Mouse (Mus musculus) E14TG2a.4 (cell line): ENCODE data around the gene Trmt11.

Source experiments
- CTCF ChIP-seq: conservative IDR thresholded peaks from 2 replicates; pipeline ENCODE4 v1.5.1; 2014; ENCODE audit warnings: low read length
- NANOG ChIP-seq: IDR thresholded peaks from 2 replicates; pipeline ENCODE4 v1.6.1; 2014; ENCODE audit warnings: borderline replicate concordance, low read length, mixed read lengths
- POU5F1 ChIP-seq: IDR thresholded peaks from 2 replicates; pipeline ENCODE4 v1.6.1; 2014; ENCODE audit warnings: low read length, borderline replicate concordance

DNA sequence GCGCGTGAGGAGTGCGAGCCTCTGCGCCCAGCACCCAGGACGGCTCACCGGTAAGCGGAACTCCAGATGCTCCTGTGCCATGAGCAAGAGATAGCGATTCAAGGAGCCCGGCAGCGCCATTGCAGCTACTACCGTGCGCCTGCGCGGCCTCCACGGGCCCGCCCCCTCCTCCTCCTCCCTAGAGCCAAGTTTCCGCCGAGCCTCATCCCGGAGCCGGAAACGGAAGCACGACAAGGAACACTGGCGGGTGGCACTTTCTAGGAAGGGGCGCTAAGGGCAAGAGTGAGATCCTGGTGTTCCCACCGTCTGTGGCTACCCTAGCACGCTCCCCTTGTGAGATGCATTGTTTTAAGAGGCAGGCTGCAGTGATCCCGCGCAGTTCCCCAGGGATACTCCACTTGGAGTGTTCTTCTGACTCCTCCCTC lies at the start of gene Trmt11:
- TF ChIP-seq CTCF (no peak), NANOG (no peak), POU5F1 (no peak)
